Mouse (Mus musculus): Measurements from ENCODE around the gene Psmc5.

DNA sequence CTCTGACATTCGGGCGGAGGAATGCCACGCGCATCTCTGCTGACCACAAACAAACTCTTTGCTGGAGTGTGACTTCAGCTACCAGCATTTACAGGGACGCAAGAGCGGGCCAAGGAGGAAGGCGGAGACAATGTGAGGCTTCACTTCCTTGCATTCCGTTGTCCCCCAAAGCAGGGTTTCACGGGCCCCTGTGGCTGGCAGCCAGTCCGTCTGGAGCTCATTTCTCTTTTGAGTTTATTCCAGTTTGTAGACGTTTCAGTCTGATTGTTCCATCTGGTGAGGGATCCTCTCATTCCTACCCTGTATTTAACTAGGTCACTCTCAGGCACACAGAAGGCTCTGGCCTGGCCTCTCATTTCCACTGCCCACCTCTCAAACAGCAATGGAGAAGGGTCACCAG, 31.0 kb downstream of the Psmc5 start:
- no peak for TF ChIP-seq CTCF (IDR thresholded peaks at IDR 0.05; ENCODE audit: control insufficient read depth, insufficient read depth, insufficient read length)
- TF ChIP-seq FOSL1 (IDR thresholded peaks at IDR 0.05; ENCODE audit: insufficient read depth, low read length, poor library complexity, severe bottlenecking), result no peak
- no peak for TF ChIP-seq MYOG (IDR thresholded peaks at IDR 0.05; ENCODE audit: control insufficient read depth, extremely low read depth, insufficient read length)
- TF ChIP-seq MYOD1 (IDR thresholded peaks at IDR 0.05; ENCODE audit: control insufficient read depth, insufficient read length, low read depth), result no peak
- no peak for TF ChIP-seq USF1 (IDR thresholded peaks at IDR 0.05; ENCODE audit: low read depth)
- no peak for TF ChIP-seq CEBPB (IDR thresholded peaks at IDR 0.05; ENCODE audit: low read depth)
- no peak for TF ChIP-seq MAX (IDR thresholded peaks at IDR 0.05)

All from C2C12 (cell line).